Mouse (Mus musculus) 416B (cell line): ENCODE results near the gene Pus7l.
"Not testable (repeated sequence)": the region's sequence is repeated elsewhere in the genome, so short reads cannot be mapped to it uniquely, and the experiment has no call there.

Experiments
- DNase-seq: peaks from one replicate; pipeline ENCODE4 v3.0.0; 2011; ENCODE audit warnings: low read depth

Gene Pus7l

GRCm38 (mm10) chr15:94542567-94543408 lies 559 bp downstream of the Pus7l start:
- no peak for DNase-seq

GRCm38 (mm10) chr15:94539296-94539695 lies 4.1 kb downstream of the Pus7l start:
- DNase-seq, result no peak

- DNase-seq, result no peak
These were observed 7.8 kb downstream of the Pus7l start for GRCm38 (mm10) chr15:94535521-94535920.

GRCm38 (mm10) chr15:94532956-94533355 lies 10.4 kb downstream of the Pus7l start:
- DNase-seq, result no peak

- no peak for DNase-seq
These were observed 11.0 kb downstream of the Pus7l start for GRCm38 (mm10) chr15:94532306-94532705.

GRCm38 (mm10) chr15:94530519-94530918 lies 12.8 kb downstream of the Pus7l start:
- DNase-seq, result no peak

- DNase-seq, result no peak
These were observed 18.4 kb downstream of the Pus7l start for GRCm38 (mm10) chr15:94524956-94525355.

GRCm38 (mm10) chr15:94523251-94523650 lies 20.1 kb downstream of the Pus7l start:
- DNase-seq, result no peak

GRCm38 (mm10) chr15:94520959-94521358 lies 22.4 kb downstream of the Pus7l start:
- no peak for DNase-seq

GRCm38 (mm10) chr15:94520205-94520900 lies 23.0 kb downstream of the Pus7l start:
- DNase-seq, result peak; percentile 84

GRCm38 (mm10) chr15:94517913-94518491 lies 25.3 kb downstream of the Pus7l start:
- DNase-seq, result no peak

GRCm38 (mm10) chr15:94503451-94504215 lies 39.7 kb downstream of the Pus7l start:
- no peak for DNase-seq

- DNase-seq, result no peak
These were observed 44.1 kb downstream of the Pus7l start for GRCm38 (mm10) chr15:94499260-94499659.

GRCm38 (mm10) chr15:94495936-94496335 lies 47.4 kb downstream of the Pus7l start:
- peak; percentile 19 for DNase-seq

- DNase-seq, result no peak
These were observed 48.9 kb downstream of the Pus7l start for GRCm38 (mm10) chr15:94494445-94494844.

GRCm38 (mm10) chr15:94489433-94489832 lies 53.9 kb downstream of the Pus7l start:
- DNase-seq, result no peak

GRCm38 (mm10) chr15:94488028-94488427 lies 55.3 kb downstream of the Pus7l start:
- not testable (repeated sequence) for DNase-seq

GRCm38 (mm10) chr15:94482555-94482954 lies 60.8 kb downstream of the Pus7l start:
- DNase-seq, result no peak

GRCm38 (mm10) chr15:94480792-94481191 lies 62.6 kb downstream of the Pus7l start:
- DNase-seq, result no peak

GRCm38 (mm10) chr15:94480248-94480647 lies 63.1 kb downstream of the Pus7l start:
- no peak for DNase-seq

- no peak for DNase-seq
These were observed 63.7 kb downstream of the Pus7l start for GRCm38 (mm10) chr15:94479513-94480136.

GRCm38 (mm10) chr15:94478706-94479105 lies 64.6 kb downstream of the Pus7l start:
- no peak for DNase-seq
